Mouse (Mus musculus) myocyte (in vitro differentiated cells): ENCODE results near the gene Pcmtd2.

Experiments used
- CEBPB ChIP-seq: IDR thresholded peaks from 2 replicates; pipeline ENCODE4 v1.6.1; 2011; ENCODE audit warnings: mild to moderate bottlenecking, moderate library complexity; ENCODE audit not compliant: poor library complexity, insufficient read depth, severe bottlenecking
- E2F4 ChIP-seq: IDR thresholded peaks from one replicate; pipeline ENCODE4 v1.6.1; 2011; ENCODE audit warnings: mild to moderate bottlenecking, control low read depth, moderate library complexity; ENCODE audit not compliant: insufficient read depth
- MYOD1 ChIP-seq, 3 experiments: IDR thresholded peaks; one replicate each; pipeline ENCODE4 v1.6.1; 2011; ENCODE audit warnings: control low read depth in 2 of 3, low read depth in 2 of 3, mild to moderate bottlenecking in 2 of 3, moderate library complexity in 1 of 3; ENCODE audit not compliant: insufficient read length in 2 of 3, control insufficient read depth in 1 of 3
- MYOG ChIP-seq, 3 experiments: IDR thresholded peaks; one replicate each; pipeline ENCODE4 v1.6.1; 2011; ENCODE audit warnings: control low read depth in 2 of 3, low read depth in 2 of 3, mild to moderate bottlenecking in 2 of 3; ENCODE audit not compliant: insufficient read length in 2 of 3, control insufficient read depth in 1 of 3, insufficient read depth in 1 of 3
- POLR2A ChIP-seq: IDR thresholded peaks from one replicate; pipeline ENCODE4 v1.6.1; 2011; ENCODE audit warnings: low read depth, mild to moderate bottlenecking, control low read depth, moderate library complexity; ENCODE audit not compliant: insufficient read length
- SRF ChIP-seq: IDR thresholded peaks from one replicate; pipeline ENCODE4 v1.6.1; 2011; ENCODE audit warnings: low read depth; ENCODE audit not compliant: control insufficient read depth, insufficient read length
- TCF12 ChIP-seq: IDR thresholded peaks from one replicate; pipeline ENCODE4 v1.6.1; 2011; ENCODE audit warnings: mild to moderate bottlenecking, control low read depth; ENCODE audit not compliant: poor library complexity, insufficient read depth, severe bottlenecking
- USF1 ChIP-seq: IDR thresholded peaks from one replicate; pipeline ENCODE4 v1.6.1; 2011; ENCODE audit warnings: low read depth, mild to moderate bottlenecking, control low read depth, moderate library complexity

DNA sequence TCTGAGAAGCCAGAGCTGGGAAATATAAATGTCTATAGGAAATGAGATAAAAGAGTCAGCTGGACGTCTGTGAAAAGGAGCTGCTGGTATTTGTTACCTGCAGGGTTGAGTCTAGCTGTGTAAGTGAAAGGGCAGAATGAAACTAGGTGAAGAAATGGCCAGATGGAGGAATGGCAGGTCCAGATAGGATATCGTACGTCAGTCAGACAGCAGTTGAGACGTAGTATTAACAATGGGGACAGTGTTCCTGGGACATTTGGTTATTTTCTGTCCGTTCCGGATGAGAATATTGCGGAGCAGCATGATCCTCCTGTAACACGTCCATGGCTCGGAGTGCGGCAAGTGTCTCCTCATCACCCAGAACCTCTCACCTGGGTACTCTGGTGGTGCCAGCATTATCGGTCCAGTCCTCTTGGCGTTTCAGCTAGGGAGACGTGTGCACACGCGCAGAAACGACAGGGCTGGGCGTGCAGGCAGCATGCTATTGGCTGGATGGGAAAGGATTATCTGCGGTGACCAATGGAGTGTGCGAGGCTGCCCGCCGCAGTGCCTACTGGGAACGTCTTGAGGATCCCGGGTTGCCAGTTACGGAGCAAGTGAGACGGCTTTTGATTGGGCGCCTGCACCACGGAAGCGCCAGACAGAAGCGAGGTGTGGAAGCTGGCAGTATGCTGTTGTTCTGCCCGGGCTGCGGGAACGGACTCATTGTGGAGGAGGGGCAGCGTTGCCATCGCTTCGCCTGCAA is 26.3 kb downstream of the Pcmtd2 start, which contains the start of gene Polr3k:
- TF ChIP-seq POLR2A (peak; percentile 79), CEBPB (no peak), MYOD1 (IDR thresholded peaks at IDR 0.05; ENCODE audit: control insufficient read depth in 1 of 3, insufficient read length in 2 of 3, low read depth in 2 of 3) (no peak), MYOG (IDR thresholded peaks at IDR 0.05; ENCODE audit: control insufficient read depth in 1 of 3, insufficient read depth in 1 of 3, insufficient read length in 2 of 3, low read depth in 2 of 3) (no peak), USF1 (no peak), TCF12 (no peak), E2F4 (peak; percentile 11), SRF (peak; percentile 56)
